Mouse (Mus musculus): ENCODE results near the gene Pgap3.
"Not testable (repeated sequence)": the region's sequence is repeated elsewhere in the genome, so short reads cannot be mapped to it uniquely, and the experiment has no call there.

The Pgap3 gene

GRCm38 (mm10) chr11:98412273-98412796 is 12.0 kb upstream of the Pgap3 start, which contains the start of gene Erbb2:
TSS of gene Erbb2 (plus strand) at chr11:98412470.
- no peak for DNase-seq (ENCODE audit: low read depth)

- DNase-seq (ENCODE audit: low read depth) = no peak
Observed at GRCm38 (mm10) chr11:98409341-98409822, 9.1 kb upstream of the Pgap3 start.

GRCm38 (mm10) chr11:98408872-98409271 is 8.6 kb upstream of the Pgap3 start:
- no peak for DNase-seq (ENCODE audit: low read depth)

GRCm38 (mm10) chr11:98406621-98407020 is 6.3 kb upstream of the Pgap3 start:
- no peak for DNase-seq (ENCODE audit: low read depth)

- DNase-seq (ENCODE audit: low read depth) = no peak
Observed at GRCm38 (mm10) chr11:98400816-98401215, 526 bp upstream of the Pgap3 start.

GRCm38 (mm10) chr11:98397946-98398345 is 2.3 kb downstream of the Pgap3 start:
- DNase-seq (ENCODE audit: low read depth) = no peak

GRCm38 (mm10) chr11:98395041-98395440 is 5.2 kb downstream of the Pgap3 start:
- no peak for DNase-seq (ENCODE audit: low read depth)

GRCm38 (mm10) chr11:98394301-98394700 is 6.0 kb downstream of the Pgap3 start:
- DNase-seq (ENCODE audit: low read depth) = no peak

- DNase-seq (ENCODE audit: low read depth) = peak; percentile 90
Observed at GRCm38 (mm10) chr11:98393317-98393716, 7.0 kb downstream of the Pgap3 start.

- no peak for DNase-seq (ENCODE audit: low read depth)
Observed at GRCm38 (mm10) chr11:98392645-98393044, 7.6 kb downstream of the Pgap3 start.

- no peak for DNase-seq (ENCODE audit: low read depth)
Observed at GRCm38 (mm10) chr11:98392034-98392433, 8.3 kb downstream of the Pgap3 start.

GRCm38 (mm10) chr11:98390141-98390540 is 10.1 kb downstream of the Pgap3 start:
- no peak for DNase-seq (ENCODE audit: low read depth)

- peak; percentile 61 for DNase-seq (ENCODE audit: low read depth)
Observed at GRCm38 (mm10) chr11:98389221-98389780, 11.0 kb downstream of the Pgap3 start.

GRCm38 (mm10) chr11:98388282-98388681 is 12.0 kb downstream of the Pgap3 start:
- DNase-seq (ENCODE audit: low read depth) = no peak

GRCm38 (mm10) chr11:98387056-98387577 is 13.2 kb downstream of the Pgap3 start:
- DNase-seq (ENCODE audit: low read depth) = no peak

GRCm38 (mm10) chr11:98386596-98386995 is 13.7 kb downstream of the Pgap3 start:
- DNase-seq (ENCODE audit: low read depth) = no peak

GRCm38 (mm10) chr11:98385638-98386585 is 14.4 kb downstream of the Pgap3 start, which contains the start of gene Pnmt:
TSS of gene Pnmt (plus strand) at chr11:98386450.
- DNase-seq (ENCODE audit: low read depth) = no peak

- DNase-seq (ENCODE audit: low read depth) = no peak
Observed at GRCm38 (mm10) chr11:98384721-98385637, 15.3 kb downstream of the Pgap3 start.

- no peak for DNase-seq (ENCODE audit: low read depth)
Observed at GRCm38 (mm10) chr11:98384216-98384615, 16.1 kb downstream of the Pgap3 start.

GRCm38 (mm10) chr11:98383261-98384030 is 16.8 kb downstream of the Pgap3 start, which contains the start of gene Tcap:
TSS of gene Tcap (plus strand) at chr11:98383811.
- DNase-seq (ENCODE audit: low read depth) = no peak

- DNase-seq (ENCODE audit: low read depth) = not testable (repeated sequence)
Observed at GRCm38 (mm10) chr11:98382405-98382804, 17.9 kb downstream of the Pgap3 start.

All from 416B (cell line).